In genomic region chr9:25484619-25484986, GRCm38 (mm10) we compare ENCODE assay signal across 10 mouse cellular contexts. TPM values are rescaled to one million over a fixed set of nuclear protein-coding genes. Genes with fewer than 3 reads are reported as not detected.
A peak's percentile ranks its signal among the peaks of the same experiment; 100 is the strongest.
DNase-seq lines count a peak whose midpoint lies in the region; ATAC-seq and TF ChIP-seq lines count a peak whose summit lies in the region.
"Had no signal": no experiment of that assay in that cellular context is flagged by ENCODE, and none has a peak within 500 bp of the region (broad histone marks: within the 10 kb centered on the region; RNA-seq: fewer than 3 reads in every experiment).

No protein-coding gene starts in this region.

- 0 out of 2 replicates have a peak, but pooled peaks cover 13% of the 10 kb centered on the region for H3K36me3 ChIP-seq in heart, embryonic 13.5 days
- H3K36me3 ChIP-seq in forebrain, postnatal 0 days (ENCODE audit: insufficient read depth): no peaks in the 10 kb centered on the region
- H3K36me3 ChIP-seq in liver, embryonic 14.5 days (replicated peaks; ENCODE audit: control insufficient read depth, insufficient read depth, low read depth): no peaks in the 10 kb centered on the region

- intact Hi-C loops in heart, postnatal 10 days (cut with DNase I): loop anchor here (2.0 to 5.0 kb wide), 4 partner anchors 72 to 332 kb away; partner anchors contain the start of gene Herpud2
- intact Hi-C loops in left cerebral cortex, postnatal 14 days (cut with DNase I): loop anchor here (5.0 kb wide), 3 partner anchors 83 to 167 kb away; no protein-coding TSS in a partner anchor

- peak overlapping the region; percentile 87 for H3K9ac ChIP-seq in heart, embryonic 13.5 days
- no peak overlapping the region for H3K9ac ChIP-seq in forebrain, postnatal 0 days
- no peak overlapping the region for H3K9ac ChIP-seq in liver, embryonic 14.5 days (replicated peaks)

- peak overlapping the region; percentile 82 for H3K4me3 ChIP-seq in heart, embryonic 13.5 days
- H3K4me3 ChIP-seq in bone marrow macrophage, adult 2 months (ENCODE audit: insufficient read depth, low read length): peak overlapping the region; percentile 75
- 0 out of 2 replicates have a peak overlapping the region, but pooled peaks have one; percentile 4 for H3K4me3 ChIP-seq in forebrain, postnatal 0 days (ENCODE audit: low read depth, low read length)
- no peak overlapping the region for H3K4me3 ChIP-seq in liver, embryonic 14.5 days (ENCODE audit: insufficient read depth in 1 of 2, low read depth in 2 of 2, low read length in 2 of 2)

- H3K4me1 ChIP-seq in heart, embryonic 13.5 days: peaks cover 77% of the 10 kb centered on the region
- peaks cover 28% of the 10 kb centered on the region for H3K4me1 ChIP-seq in bone marrow macrophage, adult 2 months (ENCODE audit: control insufficient read depth, insufficient read depth, low read length)
- H3K4me1 ChIP-seq in forebrain, postnatal 0 days (ENCODE audit: insufficient read depth): 0 out of 2 replicates have a peak, but pooled peaks cover 10% of the 10 kb centered on the region
- peaks cover 0 to 5% of the 10 kb centered on the region in 2 experiments; a peak in 1 of 4 replicates for H3K4me1 ChIP-seq in liver, embryonic 14.5 days (replicated peaks; ENCODE audit: control insufficient read depth in 2 of 2, insufficient read depth in 2 of 2, low read length in 1 of 2)

- H3K9me3 ChIP-seq in heart, embryonic 13.5 days: no peaks in the 10 kb centered on the region
- H3K9me3 ChIP-seq in forebrain, postnatal 0 days (ENCODE audit: low read length): no peaks in the 10 kb centered on the region
- no peaks in the 10 kb centered on the region for H3K9me3 ChIP-seq in liver, embryonic 14.5 days (ENCODE audit: control insufficient read depth, low read length)

- no peak for TF ChIP-seq EP300 in liver, embryonic 14.5 days (IDR thresholded peaks at IDR 0.05; ENCODE audit: low read depth)

- TF ChIP-seq POLR2A in bone marrow macrophage, adult 2 months (IDR thresholded peaks at IDR 0.05; ENCODE audit: borderline replicate concordance, low read depth, low read length): no peak

- no peak for DNase-seq in heart, postnatal 10 days
- DNase-seq in forebrain, postnatal 0 days: no peak
- DNase-seq in liver, embryonic 14.5 days (ENCODE audit: low read depth in 3 of 3, low spot score in 3 of 3): no peak
- DNase-seq in left cerebral cortex, postnatal 14 days (ENCODE audit: low spot score in 2 of 2): no peak
- no peak for DNase-seq in frontal cortex, postnatal 14 days (ENCODE audit: low spot score in 2 of 2)
- no peak for DNase-seq in ovary, postnatal 36 days (ENCODE audit: low spot score)
- DNase-seq: kidney, adult 18-20 months; thymus, postnatal 4 days had no signal

- H3K4me2 ChIP-seq in heart, embryonic 13.5 days: peak overlapping the region; percentile 85
- peak overlapping the region; percentile 82 for H3K4me2 ChIP-seq in forebrain, postnatal 0 days (ENCODE audit: low read depth)
- peak overlapping the region; percentile 18 for H3K4me2 ChIP-seq in liver, embryonic 14.5 days (ENCODE audit: low read depth)

- TF ChIP-seq CTCF in bone marrow macrophage, adult 2 months (IDR thresholded peaks at IDR 0.05; ENCODE audit: low read depth, low read length): no peak
- no peak for TF ChIP-seq CTCF in forebrain, postnatal 0 days (IDR thresholded peaks at IDR 0.05; ENCODE audit: low read depth)
- no peak for TF ChIP-seq CTCF in liver, embryonic 14.5 days (IDR thresholded peaks at IDR 0.05; ENCODE audit: low read depth)

- no peak for ATAC-seq in heart, embryonic 13.5 days (ENCODE audit: extremely low read depth, insufficient number of reproducible peaks, low FRiP score, low TSS enrichment)
- ATAC-seq in forebrain, postnatal 0 days: no peak
- ATAC-seq in liver, embryonic 14.5 days (ENCODE audit: insufficient read depth): no peak

- peak overlapping the region; percentile 39 for H3K27ac ChIP-seq in heart, embryonic 13.5 days (replicated peaks)
- no peak overlapping the region for H3K27ac ChIP-seq in bone marrow macrophage, adult 2 months (ENCODE audit: insufficient read depth, low read depth, low read length)
- H3K27ac ChIP-seq in forebrain, postnatal 0 days (ENCODE audit: low read depth, low read length): no peak overlapping the region
- H3K27ac ChIP-seq in liver, embryonic 14.5 days: no peak overlapping the region

- 37% methylated on average over 3 of the region's 3 CpGs for WGBS in heart, embryonic 13.5 days
- 50% methylated on average over 3 of the region's 3 CpGs for WGBS in forebrain, postnatal 0 days
- WGBS in liver, embryonic 14.5 days (ENCODE audit: insufficient replicate concordance): 52% methylated on average over 3 of the region's 3 CpGs

- H3K27me3 ChIP-seq in heart, embryonic 13.5 days (replicated peaks): no peaks in the 10 kb centered on the region
- H3K27me3 ChIP-seq in forebrain, postnatal 0 days (ENCODE audit: insufficient read depth, low read length): no peaks in the 10 kb centered on the region
- H3K27me3 ChIP-seq in liver, embryonic 14.5 days (ENCODE audit: control insufficient read depth, insufficient read depth, low read length): peaks cover 3% of the 10 kb centered on the region; the same call in 1 of the 2 replicates

RNA-seq across cellular contexts. Expression of gene Eepd1, which starts 3.3 kb away (rescaled TPM):
- 21.4 and 23.2 TPM in 2 replicates for polyA plus RNA-seq in heart, embryonic 13.5 days (2015; fragmentation: Nextera tagmentation; extraction: Ambion mirVana)
- 10 to 100 TPM; 21.3 to 27.3 TPM for total RNA-seq in heart, postnatal 10 days (2021)
- 26.6 and 27.2 TPM in 2 replicates for polyA plus RNA-seq in bone marrow macrophage, adult 2 months (2012; ENCODE audit: insufficient read depth, insufficient read length, missing spikeins)
- 16.3 and 16.5 TPM in 2 replicates for total RNA-seq in forebrain, postnatal 0 days (2014; rRNA removed)
- polyA plus RNA-seq in forebrain, postnatal 0 days (2015; fragmentation: Nextera tagmentation; extraction: Ambion mirVana): 14.8 and 16.8 TPM in 2 replicates
- 1.9 and 2.3 TPM in 2 replicates for polyA plus RNA-seq in liver, embryonic 14.5 days (2012; rRNA removed)
- polyA plus RNA-seq in liver, embryonic 14.5 days (2014; fragmentation: Nextera tagmentation; extraction: Ambion mirVana): 4.4 and 4.6 TPM in 2 replicates
- total RNA-seq in left cerebral cortex, postnatal 14 days (2021): 10 to 100 TPM; 16.1 to 17.6 TPM

Comparison
In these comparisons a context has a peak if more than half of its experiments do, and no peak if none do; other contexts are left out.
1. H3K4me2 ChIP-seq: peak in every context shown above with its lines; median percentile 85 in heart, embryonic 13.5 days; 82 in forebrain, postnatal 0 days; 18 in liver, embryonic 14.5 days.
2. H3K4me3 ChIP-seq: peak in heart, embryonic 13.5 days (single experiment), bone marrow macrophage, adult 2 months (single experiment) and forebrain, postnatal 0 days (single experiment); none in liver, embryonic 14.5 days (0 of 2).